Mouse (Mus musculus) lung, embryonic 16.5 days (tissue): ENCODE results near the gene Gm3526. TPM values are rescaled to one million over a fixed set of nuclear protein-coding genes. Genes with fewer than 3 reads are reported as not detected.
"Not testable (repeated sequence)": the region's sequence is repeated elsewhere in the genome, so short reads cannot be mapped to it uniquely, and the experiment has no call there.

ENCODE experiments used
- ATAC-seq: fragments of 200-750 bp; cut with Nextera tagmentation; 2 replicates; pipeline ENCODE4 v1.8.0; 2017; ENCODE audit warnings: low read depth, mild to moderate bottlenecking, moderate library complexity
- H3K27ac ChIP-seq: fragments of 300-500 bp; sonication (generic); 2 replicates; pipeline ENCODE4 v1.5.1; 2014; ENCODE audit warnings: mild to moderate bottlenecking, control low read depth, low read length
- H3K27me3 ChIP-seq: fragments of 300-500 bp; sonication (generic); 2 replicates; pipeline ENCODE4 v1.6.1; 2014; ENCODE audit warnings: low read depth, low read length, mixed read lengths; ENCODE audit not compliant: control insufficient read depth, insufficient read depth
- H3K36me3 ChIP-seq: fragments of 300-500 bp; sonication (generic); 2 replicates; pipeline ENCODE4 v1.6.1; 2014; ENCODE audit warnings: low read length; ENCODE audit not compliant: control insufficient read depth, insufficient read depth
- H3K4me1 ChIP-seq: fragments of 300-500 bp; sonication (generic); replicated peaks from 2 replicates; pipeline ENCODE4 v1.6.1; 2014; ENCODE audit warnings: low read length, mixed read lengths; ENCODE audit not compliant: control insufficient read depth, insufficient read depth
- H3K4me2 ChIP-seq: fragments of 300-500 bp; sonication (generic); 2 replicates; pipeline ENCODE4 v1.6.1; 2014; ENCODE audit warnings: low read depth, low read length, control low read depth
- H3K4me3 ChIP-seq: fragments of 300-500 bp; sonication (generic); 2 replicates; pipeline ENCODE4 v1.5.1; 2014; ENCODE audit warnings: mild to moderate bottlenecking, low read length, control low read depth
- H3K9ac ChIP-seq: fragments of 300-500 bp; sonication (generic); 2 replicates; pipeline ENCODE4 v1.6.1; 2014; ENCODE audit warnings: low read length, control low read depth
- H3K9me3 ChIP-seq: fragments of 300-500 bp; sonication (generic); 2 replicates; pipeline ENCODE4 v1.6.1; 2016; ENCODE audit warnings: low read length; ENCODE audit not compliant: control insufficient read depth
- WGBS: fragments of 180-500 bp; shearing (Covaris S2); extraction: QIAGEN DNeasy Blood & Tissue Kit; methylation state at CpG from one replicate; pipeline ENCODE4 v1.1.7; 2014; 5-methylcytosine and 5-hydroxymethylcytosine counted together
- polyA plus RNA-seq: library from polyadenylated mRNA; unstranded; fragments of >200 nt; fragmentation: Nextera tagmentation; extraction: Ambion mirVana; gene quantifications from 2 replicates; pipeline ENCODE4 v1.2.1, GENCODE M21; 2015

Gene Gm3526
- polyA plus RNA-seq: not detected in 2 replicates

GRCm38 (mm10) chr14:5260480-5260879, at the start of gene Gm3526:
Gene Gm3526, minus strand, starts transcription at chr14:5260580.
- not testable (repeated sequence) for H3K27me3 ChIP-seq, H3K36me3 ChIP-seq, H3K9me3 ChIP-seq, ATAC-seq, H3K4me1 ChIP-seq, H3K9ac ChIP-seq, H3K4me3 ChIP-seq, H3K27ac ChIP-seq, H3K4me2 ChIP-seq
- WGBS: no CpG with 5 or more reads among the region's 1 CpGs

Other genes with a start within 250 kb of the Gm3526 start
- 0.35 TPM in 1 of 2 replicates, not detected in the other for gene Gm3298, start 244.7 kb downstream of the Gm3526 start, polyA plus RNA-seq
- gene 4930555G01Rik, start 210.0 kb downstream of the Gm3526 start, polyA plus RNA-seq: not detected in 2 replicates
- gene Gm8281, start 189.5 kb downstream of the Gm3526 start, polyA plus RNA-seq: 0.99 and 1.3 TPM in 2 replicates
- not detected in 2 replicates for gene Gm8279, start 129.1 kb downstream of the Gm3526 start, polyA plus RNA-seq
- gene Gm3317, start 96.0 kb downstream of the Gm3526 start, polyA plus RNA-seq: not detected in 2 replicates
- gene Gm8271, start 74.8 kb downstream of the Gm3526 start, polyA plus RNA-seq: not detected in 2 replicates
- not detected in 2 replicates for gene Gm3542, start 74.3 kb upstream of the Gm3526 start, polyA plus RNA-seq
- not detected in 2 replicates for gene Gm3500, start 128.5 kb upstream of the Gm3526 start, polyA plus RNA-seq
- gene Gm3194, start 194.9 kb upstream of the Gm3526 start, polyA plus RNA-seq: 0.44 TPM in 2 replicates
- gene Gm8246, start 217.2 kb upstream of the Gm3526 start, polyA plus RNA-seq: not detected in 2 replicates
- gene Gm3187, start 223.6 kb upstream of the Gm3526 start, polyA plus RNA-seq: 0.09 TPM in 1 of 2 replicates, not detected in the other
- 1.0 and 1.6 TPM in 2 replicates for gene Gm3488, start 241.1 kb upstream of the Gm3526 start, polyA plus RNA-seq